Mouse (Mus musculus) bone marrow macrophage, adult 2 months (primary cell): Measurements from ENCODE around the gene Nadk2.

Experiments
- CTCF ChIP-seq: IDR thresholded peaks from 2 replicates; pipeline ENCODE4 v1.5.1; 2012; ENCODE audit warnings: low read depth, mild to moderate bottlenecking, low read length, moderate library complexity
- POLR2A ChIP-seq: IDR thresholded peaks from 2 replicates; pipeline ENCODE4 v1.6.1; 2012; ENCODE audit warnings: mild to moderate bottlenecking, low read depth, low read length, borderline replicate concordance

DNA sequence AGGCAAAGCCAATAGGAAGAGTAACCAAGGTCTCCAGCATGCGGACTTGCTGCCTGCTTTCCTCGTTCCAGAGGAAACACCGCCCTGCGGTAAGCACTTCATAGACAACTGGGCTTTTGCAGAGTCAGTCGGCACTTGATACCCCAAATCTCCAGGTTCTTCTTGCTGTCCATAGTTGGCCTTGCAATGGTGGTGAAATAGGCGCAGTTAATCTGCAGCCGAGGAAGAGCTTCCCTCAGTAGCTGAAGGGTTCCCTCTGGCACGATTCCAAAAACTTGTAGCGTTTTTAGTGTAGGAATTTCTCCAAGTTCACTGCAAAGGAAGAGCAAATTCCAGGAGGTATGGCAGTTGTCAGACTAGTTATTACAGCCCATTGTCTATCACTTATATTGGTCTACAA, 42.5 kb downstream of the Nadk2 start:
- no peak for TF ChIP-seq POLR2A
- TF ChIP-seq CTCF, result no peak
